Mouse (Mus musculus) adrenal gland, adult 2 months (tissue): ENCODE data around the gene Tmem41b. TPM values are rescaled to one million over a fixed set of nuclear protein-coding genes. Genes with fewer than 3 reads are reported as not detected.

Source experiments
- DNase-seq: peaks from one replicate; pipeline ENCODE4 v3.0.0; 2021
- polyA plus RNA-seq: library from polyadenylated mRNA; depleted of rRNA; stranded (reverse); fragments of >200 nt; gene quantifications from 2 replicates; pipeline ENCODE4 v1.2.3, GENCODE M21; 2012; rRNA removed
- total RNA-seq, 2 experiments: library from RNA; stranded (reverse); gene quantifications; 2 replicates each; pipeline ENCODE4 v1.2.3; 2021

The Tmem41b gene
- total and polyA plus RNA-seq, 3 experiments = 12.2 to 51.5 (median 50.4) TPM

DNA sequence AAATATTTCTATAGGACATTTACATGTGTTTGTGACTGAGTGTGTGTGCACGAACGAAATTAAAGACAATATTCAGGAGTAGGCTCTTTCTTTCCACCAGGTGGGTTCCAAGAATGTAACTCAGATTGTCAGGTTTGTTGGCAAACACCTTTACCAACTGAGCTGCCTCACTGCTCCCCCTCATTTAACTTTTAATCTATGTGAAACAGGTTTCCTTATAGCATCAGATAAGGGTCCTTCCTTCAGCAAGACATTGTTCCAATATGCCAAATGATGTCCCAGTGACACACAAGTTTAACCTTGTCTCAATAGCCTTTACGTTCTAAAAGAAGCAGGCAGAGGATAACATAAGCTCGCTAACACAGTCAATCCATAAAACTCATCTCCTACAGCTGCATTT is 63.8 kb downstream of the Tmem41b start:
- DNase-seq = no peak

Other genes with a start within 250 kb of the Tmem41b start
- gene Tmem9b, start 234.1 kb downstream of the Tmem41b start, total RNA-seq = 10 to 100 TPM; 41.5 to 51.5 TPM
- 17.5 and 17.6 TPM in 2 replicates for gene Tmem9b, start 234.1 kb downstream of the Tmem41b start, polyA plus RNA-seq
- 1 to 10 TPM; 1.1 to 1.4 TPM for gene Nrip3, start 204.9 kb downstream of the Tmem41b start, total RNA-seq
- 0.06 and 2.3 TPM in 2 replicates for gene Nrip3, start 204.9 kb downstream of the Tmem41b start, polyA plus RNA-seq
- under 1 TPM; 0.17 to 0.62 TPM for gene Scube2, start 121.2 kb downstream of the Tmem41b start, total RNA-seq
- 0.10 and 0.22 TPM in 2 replicates for gene Scube2, start 121.2 kb downstream of the Tmem41b start, polyA plus RNA-seq
- gene Dennd5a, start 26.5 kb downstream of the Tmem41b start, total RNA-seq = 100 to 1,000 TPM; 147 to 174 TPM
- gene Dennd5a, start 26.5 kb downstream of the Tmem41b start, polyA plus RNA-seq = 103 and 118 TPM in 2 replicates
- gene Ipo7, start 31.3 kb upstream of the Tmem41b start, total RNA-seq = 10 to 100 TPM; 79.8 to 84.7 TPM
- 27.6 and 34.9 TPM in 2 replicates for gene Ipo7, start 31.3 kb upstream of the Tmem41b start, polyA plus RNA-seq
- gene Zfp143, start 74.3 kb upstream of the Tmem41b start, total RNA-seq = 10 to 100 TPM; 15.1 to 16.8 TPM
- 5.4 and 8.3 TPM in 2 replicates for gene Zfp143, start 74.3 kb upstream of the Tmem41b start, polyA plus RNA-seq
- 1 to 10 TPM; 5.4 to 8.6 TPM for gene Wee1, start 135.1 kb upstream of the Tmem41b start, total RNA-seq
- 5.9 and 8.2 TPM in 2 replicates for gene Wee1, start 135.1 kb upstream of the Tmem41b start, polyA plus RNA-seq
- 10 to 100 TPM; 12.6 to 23.2 TPM for gene Swap70, start 234.8 kb upstream of the Tmem41b start, total RNA-seq
- 10.7 and 13.0 TPM in 2 replicates for gene Swap70, start 234.8 kb upstream of the Tmem41b start, polyA plus RNA-seq